Mouse (Mus musculus) c-Kit-positive CD71-negative TER-119-negative erythroid progenitor cells, embryonic 14.5 days (primary cell): ENCODE measurements around the gene Gm3183.
"Not testable (repeated sequence)": the region's sequence is repeated elsewhere in the genome, so short reads cannot be mapped to it uniquely, and the experiment has no call there.

Experiments used
- DNase-seq: peaks from one replicate; pipeline ENCODE4 v3.0.0-alpha.2; 2013; ENCODE audit warnings: low read depth

The Gm3183 gene

DNA sequence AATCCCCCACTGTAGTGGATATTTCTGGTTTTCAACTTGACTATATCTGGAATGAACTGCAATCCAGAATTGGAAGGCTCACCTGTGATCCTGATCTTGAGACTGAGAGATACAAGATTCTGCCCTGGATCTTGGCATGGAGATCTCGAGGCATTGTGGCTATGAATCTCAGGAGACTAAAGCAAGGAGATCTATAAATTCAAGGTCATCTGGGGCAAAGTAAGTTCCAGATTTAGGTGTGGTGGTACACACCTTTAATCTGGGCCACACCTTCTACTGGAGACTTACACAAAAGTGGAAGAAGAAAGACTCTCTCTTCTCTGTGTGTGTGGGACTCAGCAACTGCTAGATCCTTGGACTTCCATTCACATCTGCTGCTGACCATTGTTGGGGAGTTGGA, at the start of gene Gm3183:
TSS of gene Gm3183 (plus strand) at position 301 of the 400 bp plus-strand sequence.
- not testable (repeated sequence) for DNase-seq
